Mouse (Mus musculus): ENCODE data around the gene Prkg1. TPM values are rescaled to one million over a fixed set of nuclear protein-coding genes. Genes with fewer than 3 reads are reported as not detected.

The Prkg1 gene
- polyA plus RNA-seq, 1 experiment from 2014 or later = 2.5 TPM

GRCm38 (mm10) chr19:31680821-31681220 lies 84.0 kb downstream of the Prkg1 start:
- H3K4me3 ChIP-seq (ENCODE audit: inconsistent target) = no peak overlapping the region
- no peaks in the 10 kb centered on the region for H3K36me3 ChIP-seq (ENCODE audit: inconsistent target)
- 23% methylated on average over 1 of the region's 1 CpGs for WGBS (ENCODE audit: missing documents)
- no peak overlapping the region for H3K27ac ChIP-seq
- no peaks in the 10 kb centered on the region for H3K79me2 ChIP-seq (ENCODE audit: inconsistent target)

GRCm38 (mm10) chr19:31678324-31678723 lies 86.5 kb downstream of the Prkg1 start:
- Histone ChIP-seq H3K36me3 (ENCODE audit: inconsistent target) (no peaks in the 10 kb centered on the region), H3K27ac (no peak overlapping the region), H3K4me3 (ENCODE audit: inconsistent target) (no peak overlapping the region), H3K79me2 (ENCODE audit: inconsistent target) (no peaks in the 10 kb centered on the region)
- 49% methylated on average over 5 of the region's 5 CpGs for WGBS (ENCODE audit: missing documents)

GRCm38 (mm10) chr19:31671726-31672125 lies 93.1 kb downstream of the Prkg1 start:
- Histone ChIP-seq H3K79me2 (ENCODE audit: inconsistent target) (no peaks in the 10 kb centered on the region), H3K27ac (no peak overlapping the region), H3K4me3 (ENCODE audit: inconsistent target) (no peak overlapping the region), H3K36me3 (ENCODE audit: inconsistent target) (no peaks in the 10 kb centered on the region)
- WGBS (ENCODE audit: missing documents) = 80% methylated on average over 5 of the region's 5 CpGs

GRCm38 (mm10) chr19:31665007-31665406 lies 99.8 kb downstream of the Prkg1 start:
- Histone ChIP-seq H3K4me3 (ENCODE audit: inconsistent target) (no peak overlapping the region), H3K79me2 (ENCODE audit: inconsistent target) (no peaks in the 10 kb centered on the region), H3K27ac (no peak overlapping the region), H3K36me3 (ENCODE audit: inconsistent target) (no peaks in the 10 kb centered on the region)
- 43% methylated on average over 8 of the region's 8 CpGs for WGBS (ENCODE audit: missing documents)

GRCm38 (mm10) chr19:31664159-31664991 lies 100.5 kb downstream of the Prkg1 start:
- Histone ChIP-seq H3K27ac (no peak overlapping the region), H3K36me3 (ENCODE audit: inconsistent target) (no peaks in the 10 kb centered on the region), H3K79me2 (ENCODE audit: inconsistent target) (no peaks in the 10 kb centered on the region), H3K4me3 (ENCODE audit: inconsistent target) (no peak overlapping the region)
- WGBS (ENCODE audit: missing documents) = 3% methylated on average over 50 of the region's 52 CpGs

GRCm38 (mm10) chr19:31663437-31664158 lies 101.2 kb downstream of the Prkg1 start:
- H3K36me3 ChIP-seq (ENCODE audit: inconsistent target) = no peaks in the 10 kb centered on the region
- H3K4me3 ChIP-seq (ENCODE audit: inconsistent target) = no peak overlapping the region
- no peaks in the 10 kb centered on the region for H3K79me2 ChIP-seq (ENCODE audit: inconsistent target)
- no peak overlapping the region for H3K27ac ChIP-seq
- 5% methylated on average over 39 of the region's 39 CpGs for WGBS (ENCODE audit: missing documents)

- 34% methylated on average over 2 of the region's 2 CpGs for WGBS (ENCODE audit: missing documents)
- no peak overlapping the region for H3K27ac ChIP-seq
- no peaks in the 10 kb centered on the region for H3K36me3 ChIP-seq (ENCODE audit: inconsistent target)
- H3K4me3 ChIP-seq (ENCODE audit: inconsistent target) = no peak overlapping the region
- no peaks in the 10 kb centered on the region for H3K79me2 ChIP-seq (ENCODE audit: inconsistent target)
These were observed 102.0 kb downstream of the Prkg1 start for GRCm38 (mm10) chr19:31662802-31663201.

GRCm38 (mm10) chr19:31658751-31659397 lies 106.0 kb downstream of the Prkg1 start:
- WGBS (ENCODE audit: missing documents) = 100% methylated on average over 1 of the region's 1 CpGs
- no peaks in the 10 kb centered on the region for H3K36me3 ChIP-seq (ENCODE audit: inconsistent target)
- no peaks in the 10 kb centered on the region for H3K79me2 ChIP-seq (ENCODE audit: inconsistent target)
- no peak overlapping the region for H3K27ac ChIP-seq
- H3K4me3 ChIP-seq (ENCODE audit: inconsistent target) = no peak overlapping the region

GRCm38 (mm10) chr19:31656256-31656655 lies 108.6 kb downstream of the Prkg1 start:
- Histone ChIP-seq H3K27ac (no peak overlapping the region), H3K4me3 (ENCODE audit: inconsistent target) (no peak overlapping the region), H3K36me3 (ENCODE audit: inconsistent target) (no peaks in the 10 kb centered on the region), H3K79me2 (ENCODE audit: inconsistent target) (no peaks in the 10 kb centered on the region)
- WGBS (ENCODE audit: missing documents) = 93% methylated on average over 7 of the region's 7 CpGs

GRCm38 (mm10) chr19:31655826-31656225 lies 109.0 kb downstream of the Prkg1 start:
- no peaks in the 10 kb centered on the region for H3K36me3 ChIP-seq (ENCODE audit: inconsistent target)

GRCm38 (mm10) chr19:31654022-31654421 lies 110.8 kb downstream of the Prkg1 start:
- no peaks in the 10 kb centered on the region for H3K36me3 ChIP-seq (ENCODE audit: inconsistent target)
- 87% methylated on average over 6 of the region's 6 CpGs for WGBS (ENCODE audit: missing documents)
- H3K4me3 ChIP-seq (ENCODE audit: inconsistent target) = no peak overlapping the region
- H3K27ac ChIP-seq = no peak overlapping the region
- no peaks in the 10 kb centered on the region for H3K79me2 ChIP-seq (ENCODE audit: inconsistent target)

More at GRCm38 (mm10) chr19:31655826-31656225, 109.0 kb downstream of the Prkg1 start:
- H3K27ac ChIP-seq = no peak overlapping the region
- 93% methylated on average over 7 of the region's 7 CpGs for WGBS (ENCODE audit: missing documents)
- H3K4me3 ChIP-seq (ENCODE audit: inconsistent target) = no peak overlapping the region
- no peaks in the 10 kb centered on the region for H3K79me2 ChIP-seq (ENCODE audit: inconsistent target)

GRCm38 (mm10) chr19:31650452-31650851 lies 114.4 kb downstream of the Prkg1 start:
- Histone ChIP-seq H3K36me3 (ENCODE audit: inconsistent target) (no peaks in the 10 kb centered on the region), H3K4me3 (ENCODE audit: inconsistent target) (no peak overlapping the region), H3K27ac (no peak overlapping the region), H3K79me2 (ENCODE audit: inconsistent target) (no peaks in the 10 kb centered on the region)
- 43% methylated on average over 4 of the region's 4 CpGs for WGBS (ENCODE audit: missing documents)

GRCm38 (mm10) chr19:31647492-31647891 lies 117.3 kb downstream of the Prkg1 start:
- Histone ChIP-seq H3K36me3 (ENCODE audit: inconsistent target) (no peaks in the 10 kb centered on the region), H3K27ac (no peak overlapping the region), H3K79me2 (ENCODE audit: inconsistent target) (no peaks in the 10 kb centered on the region), H3K4me3 (ENCODE audit: inconsistent target) (no peak overlapping the region)
- WGBS (ENCODE audit: missing documents) = 38% methylated on average over 2 of the region's 2 CpGs

GRCm38 (mm10) chr19:31630899-31631869 lies 133.6 kb downstream of the Prkg1 start:
- 95% methylated on average over 8 of the region's 8 CpGs for WGBS (ENCODE audit: missing documents)
- Histone ChIP-seq H3K36me3 (ENCODE audit: inconsistent target) (no peaks in the 10 kb centered on the region), H3K4me3 (ENCODE audit: inconsistent target) (no peak overlapping the region), H3K79me2 (ENCODE audit: inconsistent target) (no peaks in the 10 kb centered on the region), H3K27ac (no peak overlapping the region)
